Mouse (Mus musculus) activated CD4-positive, CD25-positive, alpha-beta regulatory T cell (primary cell): ENCODE results near the gene Rps19bp1. TPM values are rescaled to one million over a fixed set of nuclear protein-coding genes. Genes with fewer than 3 reads are reported as not detected.

ENCODE experiments used
- polyA plus RNA-seq, 2 experiments: library from polyadenylated mRNA; unstranded; fragments of 100-300 nt; shearing (Covaris generic); gene quantifications; one replicate each; pipeline ENCODE4 v1.2.1; 2017

Gene Rps19bp1
- polyA plus RNA-seq, result 10 to 100 TPM; 30.3 to 37.1 TPM

DNA sequence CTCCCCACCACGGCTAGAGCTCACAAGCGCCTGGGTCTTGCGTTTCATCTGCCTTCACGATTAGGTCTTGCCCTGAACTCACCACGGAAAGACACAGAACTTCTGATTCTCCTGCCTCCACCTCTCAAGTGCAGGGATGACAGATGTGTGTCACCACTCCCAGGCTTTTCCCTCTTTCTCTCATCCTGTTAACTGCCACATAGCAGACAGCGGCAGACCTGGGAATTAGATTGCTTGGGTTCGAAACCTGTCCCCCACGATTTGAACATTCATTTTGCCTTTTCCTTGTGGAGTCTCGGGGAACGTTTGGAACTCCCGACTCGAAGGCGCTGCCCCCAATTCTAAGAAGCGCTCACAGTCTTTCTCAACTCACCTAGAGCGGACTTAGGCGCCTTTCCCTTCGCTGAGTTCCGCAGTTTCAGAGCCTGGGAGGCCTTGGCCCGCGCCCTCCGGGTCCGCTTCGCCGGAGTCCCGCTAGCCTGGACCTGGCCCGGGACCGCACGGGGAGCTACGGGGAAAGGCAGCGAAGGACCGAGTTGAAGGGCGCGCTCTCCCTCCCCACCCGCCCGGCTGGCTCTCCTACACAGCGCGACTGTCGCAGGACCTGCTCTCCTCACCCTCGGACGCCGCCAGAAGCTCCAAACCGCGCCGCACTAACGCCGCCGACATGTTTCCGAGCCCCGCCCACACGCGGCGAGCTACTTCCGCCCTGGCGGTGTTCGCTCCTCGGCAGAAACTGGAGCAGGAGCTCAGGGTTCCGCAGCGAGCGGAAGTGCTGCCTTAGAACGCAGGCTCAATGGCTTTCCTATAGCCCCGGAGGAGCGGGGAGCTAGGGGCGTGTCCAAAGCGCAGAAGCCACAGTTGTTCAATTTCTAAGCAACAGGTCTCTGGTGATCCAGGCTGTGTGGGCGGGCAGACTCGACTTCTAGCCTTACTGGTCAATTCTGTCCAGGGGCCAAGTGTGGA lies at the start of gene Rps19bp1:
Gene Rps19bp1 (minus strand): TSS at position 706 of the 966 bp plus-strand sequence.

DNA sequence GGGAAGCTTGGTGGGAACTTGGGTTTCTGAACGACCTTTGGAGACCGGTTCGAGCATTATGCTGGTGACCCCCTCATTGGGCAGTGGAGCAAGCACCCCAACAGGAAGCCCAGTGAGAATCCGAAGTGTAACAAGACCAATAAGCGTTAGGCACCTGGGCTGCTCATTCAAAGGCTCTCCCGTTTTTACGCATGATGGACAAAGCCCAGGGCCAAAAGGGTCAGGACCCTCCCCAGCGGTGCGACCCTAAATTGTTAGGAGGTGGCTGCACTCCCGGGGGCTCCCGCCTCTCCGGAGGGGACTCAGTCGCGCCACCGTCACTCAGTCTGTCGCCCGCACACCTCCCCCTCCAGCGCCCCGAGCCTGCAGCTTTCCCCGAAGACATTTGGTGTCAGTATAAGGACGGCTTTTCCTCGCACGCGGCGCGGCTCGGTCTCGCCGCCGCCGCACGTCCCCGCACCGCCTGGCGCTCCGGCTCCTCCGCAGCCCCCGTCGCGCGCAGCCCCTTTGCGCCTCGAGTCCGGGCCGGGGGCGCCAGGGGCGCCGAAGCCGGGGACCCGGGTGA lies 22.8 kb upstream of the Rps19bp1 start, which contains the start of gene Cacna1i:
Gene Cacna1i (plus strand): TSS at position 388 of the 565 bp plus-strand sequence.

DNA sequence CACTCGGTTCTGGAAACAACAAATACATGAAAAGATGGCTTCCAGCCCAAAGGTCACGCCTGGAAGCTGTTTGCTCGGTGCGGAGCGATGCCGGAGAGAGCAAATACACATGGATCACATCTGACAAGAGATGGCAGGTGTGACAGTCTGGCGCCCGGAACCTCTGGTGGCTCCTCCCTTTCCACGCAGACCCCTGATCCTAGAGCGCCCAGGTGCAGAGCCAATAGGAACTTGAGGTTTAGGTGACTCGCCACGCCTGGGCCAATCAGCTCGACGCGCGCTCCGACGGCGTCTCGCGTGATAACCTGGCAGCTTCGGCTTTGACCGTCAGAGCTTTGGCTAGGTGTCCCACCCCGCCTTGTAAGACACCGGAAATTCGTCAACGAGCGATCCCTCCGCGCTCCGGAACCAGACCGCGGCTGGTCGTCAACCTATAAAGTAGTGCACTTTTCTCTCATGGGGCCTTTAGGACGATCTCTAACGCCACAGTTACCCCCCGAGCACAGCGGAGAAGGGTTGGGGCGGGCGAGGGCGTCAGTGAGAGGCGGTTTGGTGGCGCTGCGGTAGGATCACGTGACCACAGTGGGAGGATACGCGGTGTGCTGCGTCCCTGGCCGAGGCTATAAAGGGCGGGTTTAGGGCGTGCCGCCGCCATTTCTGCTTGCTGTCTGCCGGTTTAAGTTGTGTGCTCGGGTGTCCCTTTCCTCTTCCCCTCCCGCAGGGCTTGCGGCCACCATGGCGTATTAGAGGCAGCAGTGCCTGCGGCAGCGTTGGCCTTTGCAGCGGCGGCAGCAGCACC lies 9.1 kb downstream of the Rps19bp1 start, which contains the start of gene Atf4:
Gene Atf4 (plus strand): TSS at position 338 of the 799 bp plus-strand sequence.

DNA sequence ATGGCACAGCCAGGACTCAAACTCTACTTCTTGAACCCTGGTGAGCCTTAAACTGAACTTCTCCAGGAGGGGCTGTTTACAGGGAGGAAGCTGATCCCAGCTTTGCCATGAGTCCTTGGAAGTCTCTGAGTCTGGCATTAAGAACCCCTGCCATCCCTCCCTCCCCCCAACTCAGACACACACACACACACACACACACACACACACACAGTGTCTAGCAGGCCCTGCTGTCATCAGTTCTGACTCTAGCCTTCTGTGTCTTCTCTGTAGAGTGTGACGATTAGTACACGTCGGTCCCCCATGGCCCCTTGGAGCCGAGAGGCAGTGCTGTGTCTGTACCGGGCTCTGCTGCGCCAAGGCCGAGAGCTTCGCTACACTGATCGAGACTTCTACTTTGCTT lies 28.6 kb downstream of the Rps19bp1 start, which contains the start of gene AC140267.1:
Gene AC140267.1 (plus strand): TSS at position 301 of the 400 bp plus-strand sequence.

DNA sequence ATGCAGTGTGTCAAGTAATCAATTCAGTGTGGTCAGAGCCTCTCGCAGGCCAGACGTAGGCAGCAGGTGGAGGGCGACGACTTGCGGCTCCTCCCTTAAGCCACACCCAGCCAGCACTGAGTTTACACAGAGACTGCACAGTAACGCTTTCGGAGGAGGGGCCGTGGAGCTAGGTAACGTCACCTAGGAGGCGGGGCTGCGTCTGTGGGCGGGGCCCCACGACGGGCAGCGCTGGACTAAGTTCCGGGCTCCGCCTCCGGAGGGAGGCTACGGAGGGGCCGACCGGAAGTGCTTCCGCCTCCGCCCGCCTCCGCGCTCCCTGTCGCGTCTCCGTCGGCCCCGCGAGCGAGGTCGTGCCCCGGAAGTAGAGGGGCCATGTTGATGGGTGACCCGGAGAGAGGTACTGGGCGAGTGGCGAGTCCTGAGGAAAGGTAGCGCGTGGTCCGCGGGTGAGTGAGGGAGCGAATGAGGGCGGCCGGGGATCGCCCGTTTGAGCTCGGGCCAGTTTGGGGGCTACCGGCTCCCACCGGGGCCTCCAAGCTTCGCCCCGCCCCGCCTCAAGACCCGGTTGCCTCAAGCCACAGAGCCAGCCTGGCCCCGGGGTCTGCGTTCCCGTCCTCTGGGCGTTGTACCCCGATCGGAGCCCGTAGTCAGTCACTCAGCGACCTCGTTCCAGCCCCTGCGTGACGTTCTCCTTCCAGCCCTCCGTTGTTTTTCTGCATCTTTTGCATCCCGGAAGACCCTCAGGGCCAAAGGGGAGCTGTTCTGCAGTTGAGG lies 30.2 kb downstream of the Rps19bp1 start, which contains the start of gene Mief1:
Gene Mief1 (plus strand): TSS at position 286 of the 777 bp plus-strand sequence.

Other genes with a start within 250 kb of the Rps19bp1 start
- gene Pdgfb, start 249.3 kb downstream of the Rps19bp1 start, polyA plus RNA-seq, result 1 to 10 TPM in 1 of 2 experiments, under 1 TPM in 1; 0.38 to 1.7 TPM
- gene Syngr1, start 173.0 kb downstream of the Rps19bp1 start, polyA plus RNA-seq, result under 1 TPM; 0.60 to 0.93 TPM
- 1,000 to 10,000 TPM; 1,222 to 2,349 TPM for gene Rpl3, start 172.4 kb downstream of the Rps19bp1 start, polyA plus RNA-seq
- 10 to 100 TPM; 17.2 to 23.3 TPM for gene Tab1, start 131.2 kb downstream of the Rps19bp1 start, polyA plus RNA-seq
- gene Mgat3, start 90.6 kb downstream of the Rps19bp1 start, polyA plus RNA-seq, result not detected
- gene Mief1, start 30.3 kb downstream of the Rps19bp1 start, polyA plus RNA-seq, result 10 to 100 TPM; 20.5 to 24.5 TPM
- gene AC140267.1, start 28.5 kb downstream of the Rps19bp1 start, polyA plus RNA-seq, result not detected
- gene Atf4, start 9.1 kb downstream of the Rps19bp1 start, polyA plus RNA-seq, result 10 to 100 TPM; 79.7 to 98.2 TPM
- under 1 TPM; 0.06 to 0.26 TPM for gene Cacna1i, start 22.9 kb upstream of the Rps19bp1 start, polyA plus RNA-seq